Mouse (Mus musculus) forebrain, embryonic 13.5 days (tissue): ENCODE measurements around the gene Mamdc4. TPM values are rescaled to one million over a fixed set of nuclear protein-coding genes. Genes with fewer than 3 reads are reported as not detected.

Experiments
- ATAC-seq: fragments of 200-750 bp; cut with Nextera tagmentation; 2 replicates; pipeline ENCODE4 v1.8.0; 2017
- H3K27ac ChIP-seq: fragments of 300-500 bp; sonication (generic); 2 replicates; pipeline ENCODE4 v1.5.1; 2015; ENCODE audit warnings: inconsistent platforms, mild to moderate bottlenecking, moderate library complexity
- H3K27me3 ChIP-seq: fragments of 300-500 bp; sonication (generic); 2 replicates; pipeline ENCODE4 v1.6.1; 2015; ENCODE audit warnings: mild to moderate bottlenecking, inconsistent platforms
- H3K36me3 ChIP-seq: fragments of 300-500 bp; sonication (generic); 2 replicates; pipeline ENCODE4 v1.6.1; 2015; ENCODE audit warnings: mild to moderate bottlenecking, inconsistent platforms; ENCODE audit not compliant: poor library complexity, severe bottlenecking
- H3K4me1 ChIP-seq: fragments of 300-500 bp; sonication (generic); 2 replicates; pipeline ENCODE4 v1.6.1; 2015; ENCODE audit warnings: inconsistent platforms
- H3K4me2 ChIP-seq: fragments of 300-500 bp; sonication (generic); 2 replicates; pipeline ENCODE4 v1.6.1; 2015; ENCODE audit warnings: inconsistent platforms, mild to moderate bottlenecking, moderate library complexity
- H3K4me3 ChIP-seq: fragments of 300-500 bp; sonication (generic); 2 replicates; pipeline ENCODE4 v1.5.1; 2015; ENCODE audit warnings: mild to moderate bottlenecking, inconsistent platforms
- H3K9ac ChIP-seq: fragments of 300-500 bp; sonication (generic); 2 replicates; pipeline ENCODE4 v1.6.1; 2015; ENCODE audit warnings: mild to moderate bottlenecking, inconsistent platforms
- H3K9me3 ChIP-seq: fragments of 300-500 bp; sonication (generic); replicated peaks from 2 replicates; pipeline ENCODE4 v1.6.1; 2016; ENCODE audit warnings: inconsistent platforms
- WGBS: fragments of 180-500 bp; shearing (Covaris S2); methylation state at CpG from one replicate; pipeline ENCODE4 v1.1.7; 2015; 5-methylcytosine and 5-hydroxymethylcytosine counted together
- polyA plus RNA-seq: library from polyadenylated mRNA; unstranded; fragments of >200 nt; fragmentation: Nextera tagmentation; extraction: Ambion mirVana; gene quantifications from 2 replicates; pipeline ENCODE4 v1.2.1, GENCODE M21; 2015

The Mamdc4 gene
- polyA plus RNA-seq, 1 experiment from 2014 or later = 4.2 TPM

DNA sequence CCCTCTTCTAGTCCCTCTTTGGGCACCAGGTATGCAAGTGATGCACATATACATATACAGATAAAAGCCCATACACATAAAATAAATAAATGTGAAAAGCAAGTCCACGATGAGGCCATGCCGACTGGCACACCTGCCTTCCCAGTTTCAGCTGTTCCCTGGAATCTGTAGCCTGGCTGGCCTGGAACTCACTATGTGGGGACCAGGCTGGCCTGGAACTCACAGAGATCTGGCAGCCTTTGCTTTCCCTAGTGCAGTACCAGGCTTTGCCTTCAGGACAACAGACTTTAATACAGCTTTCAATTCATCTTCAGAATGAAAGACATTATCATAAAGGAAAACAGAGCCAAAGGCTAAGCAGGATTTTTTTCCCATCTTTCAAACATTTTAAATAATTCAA, 40.9 kb downstream of the Mamdc4 start:
- Histone ChIP-seq H3K9ac (no peak overlapping the region), H3K4me1 (no peaks in the 10 kb centered on the region), H3K36me3 (peaks cover 79% of the 10 kb centered on the region), H3K27ac (no peak overlapping the region), H3K4me3 (no peak overlapping the region), H3K4me2 (no peak overlapping the region), H3K9me3 (no peaks in the 10 kb centered on the region), H3K27me3 (no peaks in the 10 kb centered on the region)
- WGBS = 97% methylated on average over 2 of the region's 2 CpGs
- no peak for ATAC-seq

DNA sequence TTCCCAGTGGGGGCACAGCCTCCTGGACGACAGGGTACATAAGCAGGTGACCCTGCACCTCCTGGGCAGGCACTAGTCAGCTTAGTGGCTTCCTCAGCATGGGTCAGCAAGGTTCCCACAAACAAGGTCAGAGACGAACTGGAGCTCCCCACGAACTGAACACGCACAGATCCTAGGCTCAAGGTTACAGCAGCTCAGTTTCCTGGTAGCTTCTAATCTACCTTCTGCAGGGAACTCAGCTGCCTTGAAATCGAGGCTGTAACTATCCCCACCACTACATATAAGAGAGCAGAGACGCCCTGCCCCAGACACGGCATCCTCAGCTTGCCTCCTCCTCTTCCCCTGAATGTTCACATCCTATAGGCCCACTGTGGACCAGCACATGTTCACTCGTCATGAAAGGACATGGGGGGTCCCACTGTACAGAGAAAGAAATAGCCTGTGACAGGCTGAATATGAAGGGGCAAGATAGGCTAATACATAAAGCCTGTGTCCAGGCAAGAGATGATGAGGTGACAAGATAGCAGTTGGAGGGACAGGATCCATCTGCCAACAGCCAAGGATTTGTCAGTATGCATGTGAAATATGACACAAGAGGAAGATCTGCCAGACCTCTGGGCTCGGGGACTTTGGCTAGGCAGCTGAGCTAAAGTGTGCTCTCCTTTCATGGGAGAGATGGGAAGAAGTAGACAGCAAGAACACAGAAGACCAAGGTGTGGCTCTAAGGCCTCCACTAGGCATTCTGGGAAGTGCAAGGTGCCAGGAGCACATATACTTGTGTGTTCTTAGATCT, 47.9 kb downstream of the Mamdc4 start:
- WGBS = 91% methylated on average over 9 of the region's 9 CpGs
- Histone ChIP-seq H3K9ac (no peak overlapping the region), H3K4me3 (no peak overlapping the region), H3K27me3 (no peaks in the 10 kb centered on the region), H3K4me2 (no peak overlapping the region), H3K4me1 (no peaks in the 10 kb centered on the region), H3K36me3 (peaks cover 96% of the 10 kb centered on the region), H3K9me3 (no peaks in the 10 kb centered on the region), H3K27ac (no peak overlapping the region)
- no peak for ATAC-seq

Other genes with a start within 250 kb of the Mamdc4 start
- 59.2 and 63.2 TPM in 2 replicates for gene Man1b1, start 242.5 kb downstream of the Mamdc4 start, polyA plus RNA-seq
- 22.8 and 23.3 TPM in 2 replicates for gene Dpp7, start 218.5 kb downstream of the Mamdc4 start, polyA plus RNA-seq
- 2.2 and 3.5 TPM in 2 replicates for gene Uap1l1, start 209.2 kb downstream of the Mamdc4 start, polyA plus RNA-seq
- 49.4 and 62.3 TPM in 2 replicates for gene Sapcd2, start 202.5 kb downstream of the Mamdc4 start, polyA plus RNA-seq
- gene Entpd2, start 179.0 kb downstream of the Mamdc4 start, polyA plus RNA-seq = 0.68 and 0.98 TPM in 2 replicates
- 287 and 315 TPM in 2 replicates for gene Npdc1, start 175.5 kb downstream of the Mamdc4 start, polyA plus RNA-seq
- 0.08 TPM in 1 of 2 replicates, not detected in the other for gene Fut7, start 151.6 kb downstream of the Mamdc4 start, polyA plus RNA-seq
- gene Abca2, start 146.1 kb downstream of the Mamdc4 start, polyA plus RNA-seq = 5.7 and 8.2 TPM in 2 replicates
- gene Clic3, start 118.0 kb downstream of the Mamdc4 start, polyA plus RNA-seq = 2.4 and 3.2 TPM in 2 replicates
- gene Paxx, start 113.8 kb downstream of the Mamdc4 start, polyA plus RNA-seq = 62.0 and 65.9 TPM in 2 replicates
- gene Ptgds, start 104.8 kb downstream of the Mamdc4 start, polyA plus RNA-seq = 7.6 and 9.7 TPM in 2 replicates
- gene Lcn12, start 80.9 kb downstream of the Mamdc4 start, polyA plus RNA-seq = not detected in 2 replicates
- gene Fbxw5, start 74.1 kb downstream of the Mamdc4 start, polyA plus RNA-seq = 97.9 and 103 TPM in 2 replicates
- 4.2 and 5.2 TPM in 2 replicates for gene C8g, start 73.1 kb downstream of the Mamdc4 start, polyA plus RNA-seq
- 30.9 and 33.3 TPM in 2 replicates for gene Traf2, start 27.9 kb downstream of the Mamdc4 start, polyA plus RNA-seq
- 383 and 401 TPM in 2 replicates for gene Edf1, start 17.0 kb downstream of the Mamdc4 start, polyA plus RNA-seq
- 179 and 189 TPM in 2 replicates for gene Phpt1, start 379 bp upstream of the Mamdc4 start, polyA plus RNA-seq
- gene Ajm1, start 6.9 kb upstream of the Mamdc4 start, polyA plus RNA-seq = 2.2 and 3.4 TPM in 2 replicates
- 71.7 and 72.5 TPM in 2 replicates for gene Rabl6, start 33.7 kb upstream of the Mamdc4 start, polyA plus RNA-seq
- 0.11 and 0.32 TPM in 2 replicates for gene Ccdc183, start 42.8 kb upstream of the Mamdc4 start, polyA plus RNA-seq
- gene Tmem141, start 47.2 kb upstream of the Mamdc4 start, polyA plus RNA-seq = 14.3 and 16.2 TPM in 2 replicates
- 0.92 and 1.2 TPM in 2 replicates for gene Fcna, start 53.2 kb upstream of the Mamdc4 start, polyA plus RNA-seq
- gene Lcn8, start 78.3 kb upstream of the Mamdc4 start, polyA plus RNA-seq = not detected in 2 replicates
- gene Lcn5, start 83.1 kb upstream of the Mamdc4 start, polyA plus RNA-seq = not detected in 2 replicates
- gene Lcn6, start 101.9 kb upstream of the Mamdc4 start, polyA plus RNA-seq = not detected in 2 replicates
- gene Lcn10, start 107.9 kb upstream of the Mamdc4 start, polyA plus RNA-seq = not detected in 2 replicates
- not detected in 2 replicates for gene Obp2a, start 125.2 kb upstream of the Mamdc4 start, polyA plus RNA-seq
- 83.3 and 86.8 TPM in 2 replicates for gene Bmyc, start 131.9 kb upstream of the Mamdc4 start, polyA plus RNA-seq
- not detected in 2 replicates for gene Obp2b, start 162.2 kb upstream of the Mamdc4 start, polyA plus RNA-seq
- not detected in 2 replicates for gene Lcn3, start 190.7 kb upstream of the Mamdc4 start, polyA plus RNA-seq
- not detected in 2 replicates for gene Lcn11, start 202.2 kb upstream of the Mamdc4 start, polyA plus RNA-seq
- not detected in 2 replicates for gene Gm13539, start 207.4 kb upstream of the Mamdc4 start, polyA plus RNA-seq
- not detected in 2 replicates for gene Glt6d1, start 241.0 kb upstream of the Mamdc4 start, polyA plus RNA-seq
- gene Lcn9, start 248.3 kb upstream of the Mamdc4 start, polyA plus RNA-seq = not detected in 2 replicates